Mouse (Mus musculus) neural tube, embryonic 14.5 days (tissue): Measurements from ENCODE around the gene Rab24. TPM values are rescaled to one million over a fixed set of nuclear protein-coding genes. Genes with fewer than 3 reads are reported as not detected.

Experiments used
- ATAC-seq: fragments of 200-750 bp; cut with Nextera tagmentation; 2 replicates; pipeline ENCODE4 v1.8.0; 2017; ENCODE audit warnings: low read depth, mild to moderate bottlenecking, moderate TSS enrichment, moderate library complexity
- H3K27ac ChIP-seq: fragments of 300-500 bp; sonication (generic); 2 replicates; pipeline ENCODE4 v1.5.1; 2014; ENCODE audit warnings: low read depth, mild to moderate bottlenecking, control low read depth, low read length, moderate library complexity, mixed read lengths
- H3K27me3 ChIP-seq: fragments of 300-500 bp; sonication (generic); 2 replicates; pipeline ENCODE4 v1.6.1; 2014; ENCODE audit warnings: low read length; ENCODE audit not compliant: control insufficient read depth, insufficient read depth
- H3K36me3 ChIP-seq: fragments of 300-500 bp; sonication (generic); 2 replicates; pipeline ENCODE4 v1.6.1; 2014; ENCODE audit warnings: low read length, mixed read lengths; ENCODE audit not compliant: control insufficient read depth, insufficient read depth
- H3K4me1 ChIP-seq: fragments of 300-500 bp; sonication (generic); 2 replicates; pipeline ENCODE4 v1.6.1; 2014; ENCODE audit warnings: low read length; ENCODE audit not compliant: control insufficient read depth, insufficient read depth
- H3K4me2 ChIP-seq: fragments of 300-500 bp; sonication (generic); 2 replicates; pipeline ENCODE4 v1.6.1; 2014; ENCODE audit warnings: mild to moderate bottlenecking, low read depth, low read length, control low read depth
- H3K4me3 ChIP-seq: fragments of 300-500 bp; sonication (generic); 2 replicates; pipeline ENCODE4 v1.5.1; 2014; ENCODE audit warnings: low read depth, low read length, control low read depth, mixed read lengths
- H3K9ac ChIP-seq: fragments of 300-500 bp; sonication (generic); replicated peaks from 2 replicates; pipeline ENCODE4 v1.6.1; 2014; ENCODE audit warnings: low read depth, mild to moderate bottlenecking, control low read depth, low read length, mixed read lengths
- H3K9me3 ChIP-seq: fragments of 300-500 bp; sonication (generic); 2 replicates; pipeline ENCODE4 v1.6.1; 2016; ENCODE audit warnings: low read length; ENCODE audit not compliant: control insufficient read depth
- WGBS: fragments of 180-500 bp; shearing (Covaris S2); extraction: QIAGEN DNeasy Blood & Tissue Kit; methylation state at CpG from one replicate; pipeline ENCODE4 v1.1.7; 2014; 5-methylcytosine and 5-hydroxymethylcytosine counted together
- polyA plus RNA-seq: library from polyadenylated mRNA; unstranded; fragments of >200 nt; fragmentation: Nextera tagmentation; extraction: Ambion mirVana; gene quantifications from 2 replicates; pipeline ENCODE4 v1.2.1, GENCODE M21; 2014

Rab24 gene
- polyA plus RNA-seq, 1 experiment from 2014 or later = 99.0 TPM

DNA sequence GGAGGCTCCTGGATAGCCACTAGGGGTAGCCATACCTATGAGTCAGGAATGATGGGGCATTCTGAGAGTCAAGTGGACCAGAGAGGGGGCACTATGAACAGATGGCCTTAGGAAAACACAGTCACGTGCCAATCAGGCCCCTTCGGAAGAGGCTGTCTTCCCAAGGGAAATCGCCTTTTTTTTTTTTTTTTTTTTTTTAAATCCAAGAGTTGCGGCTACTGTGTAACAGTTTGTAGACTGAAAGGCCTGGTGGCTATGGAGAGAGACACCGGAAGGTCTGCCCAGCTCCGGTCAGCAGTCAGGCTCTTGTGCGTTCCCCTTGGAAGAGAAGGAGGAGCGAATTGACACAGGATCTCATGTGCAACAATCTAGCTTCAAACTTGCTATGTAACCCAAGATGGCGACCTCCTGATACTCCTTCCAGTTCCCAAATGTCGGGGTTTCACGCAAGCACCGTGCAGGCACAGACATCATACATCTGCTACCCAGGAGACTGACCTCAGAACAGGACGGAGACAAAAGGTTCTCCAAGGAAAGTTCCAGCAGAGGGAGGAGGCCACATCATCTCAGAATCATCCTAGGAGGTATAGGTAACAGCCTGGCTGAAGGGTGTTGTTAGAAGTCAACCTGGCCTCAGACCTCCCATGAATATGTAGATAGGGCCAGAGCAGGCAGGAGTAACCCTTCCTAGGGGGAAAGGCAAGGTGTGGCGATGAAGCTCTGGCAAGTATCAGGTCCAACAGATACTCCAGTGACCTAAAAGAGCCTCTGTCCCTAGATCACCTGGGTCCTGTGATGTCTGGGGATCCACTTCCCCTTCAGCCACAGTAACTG lies 9.0 kb upstream of the Rab24 start:
- peak overlapping the region; percentile 70 for H3K4me2 ChIP-seq
- H3K27me3 ChIP-seq = no peaks in the 10 kb centered on the region
- ATAC-seq = no peak
- no peaks in the 10 kb centered on the region for H3K9me3 ChIP-seq
- peak overlapping the region; percentile 55 for H3K4me3 ChIP-seq
- WGBS = 56% methylated on average over 14 of the region's 14 CpGs
- peaks cover 5% of the 10 kb centered on the region; the same call in 1 of the 2 replicates for H3K36me3 ChIP-seq
- no peak overlapping the region; the same call in 1 of the 2 replicates for H3K9ac ChIP-seq
- peaks cover 15% of the 10 kb centered on the region; the same call in 1 of the 2 replicates for H3K4me1 ChIP-seq
- H3K27ac ChIP-seq = peak overlapping the region; percentile 66

DNA sequence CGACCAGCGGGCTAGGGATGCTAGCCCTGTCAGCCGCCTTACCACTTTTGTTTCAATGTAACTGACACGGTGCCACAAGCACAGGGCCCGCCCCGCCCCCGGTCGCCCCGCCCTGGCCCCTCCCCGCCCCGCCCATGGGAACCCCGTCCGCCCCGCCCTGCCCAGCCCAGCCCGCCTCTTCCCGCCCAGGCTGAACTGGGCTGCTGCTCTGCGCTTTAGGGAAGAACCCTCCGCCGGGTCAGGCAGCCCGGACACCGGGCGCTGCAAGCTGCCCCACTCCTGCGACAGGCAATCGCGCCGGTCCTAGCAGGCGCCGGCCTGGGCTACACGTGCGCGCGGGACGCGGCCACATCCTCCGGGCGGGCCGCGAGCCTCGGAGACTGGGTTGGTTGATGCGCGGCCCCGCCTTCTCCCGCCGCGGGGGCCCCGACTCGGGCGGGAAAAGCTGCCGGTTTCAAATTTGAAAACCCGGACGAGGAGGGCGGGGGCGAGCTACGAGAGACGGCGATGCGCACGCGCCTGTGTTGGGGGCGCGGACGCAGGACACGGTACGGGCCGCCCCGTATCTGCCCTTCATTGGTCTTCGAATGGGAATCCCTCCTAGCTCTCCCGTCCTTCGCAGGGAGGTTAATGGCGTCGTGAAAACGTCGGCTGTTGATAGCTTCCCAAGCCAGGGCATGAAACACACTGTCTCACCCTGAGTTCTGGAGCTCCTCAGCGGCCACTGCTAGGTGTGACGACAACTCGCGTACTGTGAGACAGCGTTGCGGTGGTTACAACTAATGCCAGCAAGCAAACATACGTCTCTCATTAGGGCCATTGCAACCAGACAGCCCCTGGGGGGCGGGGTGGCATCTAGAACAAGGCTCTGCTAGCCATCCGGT lies 8.2 kb upstream of the Rab24 start, which contains the start of gene Mxd3:
Mxd3 (minus strand) TSS at position 141 of the 884 bp plus-strand sequence.
- H3K9ac ChIP-seq = peak within 1 kb of the TSS; percentile 51
- H3K4me2 ChIP-seq = peak within 1 kb of the TSS; percentile 70
- H3K36me3 ChIP-seq = peaks cover 12% of the 10 kb centered on the region; the same call in 1 of the 2 replicates
- peaks cover 15% of the 10 kb centered on the region; the same call in 1 of the 2 replicates for H3K4me1 ChIP-seq
- H3K27me3 ChIP-seq = no peaks in the 10 kb centered on the region
- H3K27ac ChIP-seq = peak within 1 kb of the TSS; percentile 66
- under 1% methylated on average over 79 of the region's 82 CpGs for WGBS
- H3K9me3 ChIP-seq = no peaks in the 10 kb centered on the region
- H3K4me3 ChIP-seq = peak within 1 kb of the TSS; percentile 55
- peak; percentile 82 for ATAC-seq

DNA sequence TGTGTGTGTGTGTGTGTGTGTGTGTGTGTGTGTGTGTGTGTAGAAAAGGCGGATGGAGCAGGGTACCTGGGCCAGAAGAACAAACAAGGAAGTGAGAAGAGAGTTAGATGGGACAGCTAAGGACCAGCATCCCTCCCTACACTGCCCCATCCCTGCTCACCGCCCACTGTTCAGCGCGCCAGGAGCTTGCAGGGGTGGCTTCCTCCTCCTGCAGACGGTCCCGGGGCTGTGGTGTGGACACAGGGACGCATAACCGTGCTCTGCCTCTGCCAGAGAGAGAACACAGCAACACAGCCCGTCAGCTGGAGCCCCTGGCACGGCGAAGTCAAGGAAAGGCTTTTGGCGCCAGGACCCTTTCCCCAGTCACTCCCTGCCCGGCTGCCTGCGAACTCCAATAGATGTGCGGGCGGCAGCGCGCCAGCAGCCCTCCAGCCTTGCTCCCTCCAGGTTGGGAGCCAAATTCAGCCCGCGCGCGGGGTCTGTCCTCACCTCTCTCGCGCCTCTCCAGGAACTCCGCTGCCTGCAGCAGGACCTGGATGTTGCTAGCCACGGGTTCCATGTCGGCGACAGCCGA lies 7.5 kb upstream of the Rab24 start:
- Histone ChIP-seq H3K9ac (peak overlapping the region; percentile 51), H3K4me2 (peak overlapping the region; percentile 70), H3K27ac (peak overlapping the region; percentile 66), H3K9me3 (no peaks in the 10 kb centered on the region), H3K27me3 (no peaks in the 10 kb centered on the region), H3K4me3 (peak overlapping the region; percentile 55), H3K4me1 (peaks cover 15% of the 10 kb centered on the region; the same call in 1 of the 2 replicates), H3K36me3 (peaks cover 16% of the 10 kb centered on the region; the same call in 1 of the 2 replicates)
- WGBS = 1% methylated on average over 26 of the region's 29 CpGs
- peak; percentile 22; the same call in 1 of the 2 replicates for ATAC-seq

DNA sequence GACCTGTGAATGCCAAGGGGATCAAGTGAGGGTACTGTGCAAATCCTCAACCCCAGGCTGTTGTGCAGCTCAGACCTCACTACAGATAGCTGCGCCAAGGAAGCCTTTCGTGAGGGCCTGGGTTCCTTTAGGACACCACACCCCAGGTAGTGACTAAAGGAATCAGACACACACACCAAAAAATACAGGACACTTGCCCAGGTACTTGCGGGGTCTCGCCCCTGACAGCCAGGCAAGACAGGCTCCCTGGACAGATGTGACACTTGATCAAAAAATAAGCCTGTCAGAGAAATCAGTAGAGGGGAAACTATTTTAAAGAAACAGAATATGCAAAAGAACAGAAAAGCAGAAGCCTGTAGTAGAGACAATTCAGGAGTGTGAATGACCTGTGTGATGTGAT lies 6.9 kb upstream of the Rab24 start:
- Histone ChIP-seq H3K4me3 (no peak overlapping the region), H3K27ac (no peak overlapping the region), H3K4me1 (peaks cover 18% of the 10 kb centered on the region; the same call in 1 of the 2 replicates), H3K9ac (peak overlapping the region; percentile 51; the same call in 1 of the 2 replicates), H3K27me3 (no peaks in the 10 kb centered on the region), H3K9me3 (no peaks in the 10 kb centered on the region), H3K4me2 (peak overlapping the region; percentile 70; the same call in 1 of the 2 replicates), H3K36me3 (peaks cover 21% of the 10 kb centered on the region)
- no peak for ATAC-seq
- WGBS = 81% methylated on average over 4 of the region's 4 CpGs

DNA sequence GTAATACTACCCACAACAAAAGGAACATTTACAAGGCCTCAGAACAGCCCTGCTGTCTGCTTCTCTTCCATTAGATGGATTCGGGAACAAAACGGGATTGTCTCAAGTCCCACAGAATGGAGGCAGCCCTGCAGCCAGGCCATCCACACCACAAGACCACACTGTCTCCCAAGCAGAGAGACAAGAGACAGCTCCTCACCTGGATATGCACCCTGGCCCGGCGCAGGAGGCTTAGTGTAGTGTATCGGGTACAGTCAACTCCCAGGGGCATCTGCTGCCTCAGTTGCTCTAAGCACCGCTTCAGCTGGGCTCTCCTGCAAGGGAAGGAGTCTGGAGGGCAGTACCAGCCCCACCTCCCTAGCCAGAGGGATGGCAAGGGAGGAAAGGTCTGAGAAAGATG lies 6.4 kb upstream of the Rab24 start:
- no peaks in the 10 kb centered on the region for H3K9me3 ChIP-seq
- no peak overlapping the region for H3K9ac ChIP-seq
- ATAC-seq = no peak
- no peak overlapping the region for H3K27ac ChIP-seq
- H3K36me3 ChIP-seq = peaks cover 21% of the 10 kb centered on the region
- WGBS = 85% methylated on average over 6 of the region's 6 CpGs
- peaks cover 23% of the 10 kb centered on the region; the same call in 1 of the 2 replicates for H3K4me1 ChIP-seq
- H3K27me3 ChIP-seq = no peaks in the 10 kb centered on the region
- peak overlapping the region; percentile 0; the same call in 1 of the 2 replicates for H3K4me2 ChIP-seq
- H3K4me3 ChIP-seq = no peak overlapping the region

DNA sequence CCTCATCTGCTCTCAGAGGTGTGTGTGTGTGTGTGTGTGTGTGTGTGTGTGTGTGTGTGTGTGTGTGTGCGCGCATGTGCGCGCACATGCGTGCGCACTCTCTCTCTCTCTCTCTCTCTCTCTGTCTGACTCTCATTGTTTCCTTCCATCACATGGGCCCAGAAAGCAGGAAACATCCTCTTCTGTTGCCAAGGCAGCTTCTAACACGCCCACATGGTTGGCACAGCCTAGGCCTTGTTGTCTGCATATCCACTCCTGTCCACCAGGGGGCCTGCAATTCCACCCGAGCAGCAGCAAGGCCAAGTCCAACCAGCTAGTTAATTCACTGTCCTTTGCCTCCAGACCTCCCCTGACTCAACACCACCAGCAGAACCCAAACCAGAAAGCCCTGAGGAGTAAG lies 5.9 kb upstream of the Rab24 start:
- Histone ChIP-seq H3K4me2 (0 out of 2 replicates have a peak overlapping the region, but pooled peaks have one; percentile 0), H3K36me3 (peaks cover 21% of the 10 kb centered on the region), H3K27me3 (no peaks in the 10 kb centered on the region), H3K9ac (no peak overlapping the region), H3K27ac (peak overlapping the region; percentile 22; the same call in 1 of the 2 replicates), H3K4me3 (no peak overlapping the region), H3K9me3 (no peaks in the 10 kb centered on the region), H3K4me1 (peaks cover 28% of the 10 kb centered on the region; the same call in 1 of the 2 replicates)
- WGBS = 48% methylated on average over 8 of the region's 8 CpGs
- 0 out of 2 replicates have a peak, but pooled peaks have one; percentile 29 for ATAC-seq

DNA sequence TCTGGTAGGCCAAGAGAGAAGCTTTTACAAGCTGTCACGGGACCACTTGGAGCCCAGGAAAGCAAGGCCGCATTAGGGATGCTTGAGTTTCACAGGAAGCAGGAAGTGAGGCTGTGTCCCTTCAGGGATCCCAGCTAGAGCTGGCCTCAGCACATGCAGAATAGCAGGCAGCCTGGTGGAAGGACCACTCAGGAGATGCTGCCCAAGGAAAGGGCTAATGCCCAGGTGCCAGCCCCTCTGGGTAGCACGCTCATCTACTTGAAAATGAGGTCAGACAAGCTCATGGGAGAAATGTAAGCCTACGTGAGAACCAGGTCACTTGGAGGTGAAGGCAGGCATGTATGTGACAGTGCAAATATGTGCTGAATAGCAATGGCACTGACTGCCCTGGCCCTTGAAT lies 5.4 kb upstream of the Rab24 start:
- H3K9me3 ChIP-seq = no peaks in the 10 kb centered on the region
- H3K4me3 ChIP-seq = no peak overlapping the region
- peak overlapping the region; percentile 22; the same call in 1 of the 2 replicates for H3K27ac ChIP-seq
- H3K9ac ChIP-seq = 0 out of 2 replicates have a peak overlapping the region, but pooled peaks have one; percentile 11
- ATAC-seq = no peak
- H3K4me1 ChIP-seq = peaks cover 30% of the 10 kb centered on the region; the same call in 1 of the 2 replicates
- WGBS = 56% methylated on average over 4 of the region's 4 CpGs
- H3K4me2 ChIP-seq = no peak overlapping the region
- peaks cover 21% of the 10 kb centered on the region for H3K36me3 ChIP-seq
- no peaks in the 10 kb centered on the region for H3K27me3 ChIP-seq

DNA sequence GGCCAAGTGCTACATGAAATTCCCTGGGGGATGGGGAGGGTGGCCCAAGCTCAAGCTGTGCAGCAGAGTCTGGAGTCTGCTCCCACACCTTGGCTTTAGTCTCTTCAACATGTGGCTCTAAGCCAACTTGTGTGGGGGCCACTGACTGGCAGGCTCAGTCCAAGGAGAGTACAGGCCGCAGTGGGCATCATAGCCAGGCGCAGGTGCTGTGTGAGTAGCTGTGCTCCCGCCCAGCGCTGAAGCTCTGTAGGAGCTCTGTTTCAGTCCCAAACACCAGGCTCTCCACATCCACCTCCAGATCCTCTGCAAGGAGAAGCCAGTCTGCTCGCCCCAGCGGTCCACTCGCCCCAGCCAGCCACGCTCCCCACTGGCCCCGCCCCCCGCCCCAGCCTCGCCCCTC lies 3.9 kb upstream of the Rab24 start:
- ATAC-seq = no peak
- WGBS = 83% methylated on average over 11 of the region's 11 CpGs
- H3K4me3 ChIP-seq = no peak overlapping the region
- H3K9me3 ChIP-seq = no peaks in the 10 kb centered on the region
- H3K27ac ChIP-seq = no peak overlapping the region
- H3K9ac ChIP-seq = no peak overlapping the region
- H3K4me2 ChIP-seq = no peak overlapping the region
- H3K27me3 ChIP-seq = no peaks in the 10 kb centered on the region
- H3K4me1 ChIP-seq = peaks cover 36% of the 10 kb centered on the region; the same call in 1 of the 2 replicates
- H3K36me3 ChIP-seq = peaks cover 21% of the 10 kb centered on the region
